Mouse (Mus musculus) naive thymus-derived CD4-positive, alpha-beta T cell, adult 2 months (primary cell): Measurements from ENCODE around the gene Gm29049.
"Not testable (repeated sequence)": the region's sequence is repeated elsewhere in the genome, so short reads cannot be mapped to it uniquely, and the experiment has no call there.

ENCODE experiments used
- DNase-seq: peaks from one replicate; pipeline ENCODE4 v3.0.0-alpha.2; 2011; ENCODE audit warnings: low read depth

Gene Gm29049

DNA sequence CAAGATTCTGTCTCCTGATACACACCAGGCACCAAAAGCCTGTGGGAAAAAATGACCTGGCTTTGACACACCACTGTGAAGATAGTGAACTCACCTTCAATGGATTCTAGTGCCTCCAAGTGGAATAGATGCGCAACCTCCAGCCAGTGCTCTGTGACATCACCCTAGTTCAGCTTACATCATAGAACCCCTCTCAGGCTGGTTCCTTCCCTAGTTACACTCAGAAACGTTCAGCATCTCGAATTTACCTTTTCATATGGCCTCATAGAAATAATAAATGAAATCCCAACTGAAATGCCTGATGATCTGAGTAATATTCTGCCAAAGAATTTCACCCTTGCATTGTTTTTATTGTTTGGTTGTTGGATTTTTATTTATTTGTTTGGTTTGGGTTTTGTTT is at the start of gene Gm29049:
Gene Gm29049 (minus strand): TSS at position 101 of the 400 bp plus-strand sequence.
- not testable (repeated sequence) for DNase-seq
